Mouse (Mus musculus) frontal cortex, postnatal 25 days (tissue): ENCODE measurements around the gene Emilin2.

ENCODE experiments used
- DNase-seq, 2 experiments: peaks; one replicate each; pipeline ENCODE4 v3.0.0; 2022; ENCODE audit warnings: low spot score in 2 of 2

Emilin2 gene

GRCm38 (mm10) chr17:71300338-71300737 is 11.4 kb downstream of the Emilin2 start:
- no peak for DNase-seq

- no peak for DNase-seq
Measured at GRCm38 (mm10) chr17:71299879-71300278, 11.9 kb downstream of the Emilin2 start.

- DNase-seq: no peak
Measured at GRCm38 (mm10) chr17:71294570-71294969, 17.2 kb downstream of the Emilin2 start.

- DNase-seq: no peak
Measured at GRCm38 (mm10) chr17:71292897-71293296, 18.9 kb downstream of the Emilin2 start.

- DNase-seq: no peak
Measured at GRCm38 (mm10) chr17:71291897-71292420, 19.8 kb downstream of the Emilin2 start.

GRCm38 (mm10) chr17:71290486-71291410 is 21.0 kb downstream of the Emilin2 start:
- no peak for DNase-seq

- no peak for DNase-seq
Measured at GRCm38 (mm10) chr17:71289572-71290176, 22.1 kb downstream of the Emilin2 start.

- no peak for DNase-seq
Measured at GRCm38 (mm10) chr17:71288808-71289548, 22.8 kb downstream of the Emilin2 start.

- no peak for DNase-seq
Measured at GRCm38 (mm10) chr17:71288145-71288758, 23.5 kb downstream of the Emilin2 start.

- no peak for DNase-seq
Measured at GRCm38 (mm10) chr17:71287586-71287985, 24.2 kb downstream of the Emilin2 start.

GRCm38 (mm10) chr17:71285929-71286328 is 25.8 kb downstream of the Emilin2 start:
- DNase-seq: no peak

GRCm38 (mm10) chr17:71284890-71285289 is 26.9 kb downstream of the Emilin2 start:
- DNase-seq: no peak

GRCm38 (mm10) chr17:71283237-71283636 is 28.5 kb downstream of the Emilin2 start:
- no peak for DNase-seq

GRCm38 (mm10) chr17:71282716-71283115 is 29.1 kb downstream of the Emilin2 start:
- no peak for DNase-seq

GRCm38 (mm10) chr17:71277701-71278491 is 33.9 kb downstream of the Emilin2 start:
- DNase-seq: no peak

GRCm38 (mm10) chr17:71276771-71277170 is 35.0 kb downstream of the Emilin2 start:
- DNase-seq: no peak

GRCm38 (mm10) chr17:71273901-71274300 is 37.9 kb downstream of the Emilin2 start:
- no peak for DNase-seq

- DNase-seq: no peak
Measured at GRCm38 (mm10) chr17:71268599-71268998, 43.2 kb downstream of the Emilin2 start.

GRCm38 (mm10) chr17:71268152-71268551 is 43.6 kb downstream of the Emilin2 start:
- no peak for DNase-seq

GRCm38 (mm10) chr17:71267374-71267773 is 44.4 kb downstream of the Emilin2 start:
- DNase-seq: no peak
